Mouse (Mus musculus) limb, embryonic 14.5 days (tissue): ENCODE measurements at regions not wholly inside any gene's neighbourhood (a gene's known extent, or its start where the extent isn't known, plus 50 kb on each side); places are given as distances from the start of the nearest gene placed in this dataset.

Experiments
- ATAC-seq: fragments of 200-750 bp; cut with Nextera tagmentation; 2 replicates; pipeline ENCODE4 v1.8.0; 2017; ENCODE audit warnings: low read depth, moderate number of reproducible peaks, moderate TSS enrichment; ENCODE audit not compliant: low FRiP score
- DNase-seq: peaks from one replicate; pipeline ENCODE4 v3.0.0-alpha.2; 2015; ENCODE audit warnings: low spot score
- H3K27ac ChIP-seq: fragments of 300-500 bp; sonication (generic); replicated peaks from 2 replicates; pipeline ENCODE4 v1.5.1; 2014; ENCODE audit warnings: low read depth, mild to moderate bottlenecking, low read length, moderate library complexity, mixed read lengths
- H3K27me3 ChIP-seq: fragments of 300-500 bp; sonication (generic); 2 replicates; pipeline ENCODE4 v1.6.1; 2014; ENCODE audit warnings: low read length, mixed read lengths; ENCODE audit not compliant: control insufficient read depth, insufficient read depth
- H3K36me3 ChIP-seq: fragments of 300-500 bp; sonication (generic); 2 replicates; pipeline ENCODE4 v1.6.1; 2014; ENCODE audit warnings: mild to moderate bottlenecking, low read length, moderate library complexity, mixed read lengths; ENCODE audit not compliant: control insufficient read depth, insufficient read depth
- H3K4me1 ChIP-seq: fragments of 300-500 bp; sonication (generic); 2 replicates; pipeline ENCODE4 v1.6.1; 2014; ENCODE audit warnings: antibody characterized with exemption, low read length, mixed read lengths; ENCODE audit not compliant: control insufficient read depth, insufficient read depth
- H3K4me2 ChIP-seq: fragments of 300-500 bp; sonication (generic); replicated peaks from 2 replicates; pipeline ENCODE4 v1.6.1; 2014; ENCODE audit warnings: low read depth, mild to moderate bottlenecking, low read length, moderate library complexity; ENCODE audit not compliant: severe bottlenecking
- H3K4me3 ChIP-seq: fragments of 300-500 bp; sonication (generic); replicated peaks from 2 replicates; pipeline ENCODE4 v1.5.1; 2014; ENCODE audit warnings: low read length
- H3K9ac ChIP-seq: fragments of 300-500 bp; sonication (generic); 2 replicates; pipeline ENCODE4 v1.6.1; 2014; ENCODE audit warnings: mild to moderate bottlenecking, low read depth, low read length, moderate library complexity; ENCODE audit not compliant: severe bottlenecking
- H3K9me3 ChIP-seq: fragments of 300-500 bp; sonication (generic); 2 replicates; pipeline ENCODE4 v1.6.1; 2016; ENCODE audit warnings: low read length; ENCODE audit not compliant: control insufficient read depth
- POLR2A ChIP-seq: fragments of 200-500 bp; IDR thresholded peaks from 2 replicates; pipeline ENCODE4 v1.8.0; 2012; ENCODE audit warnings: inconsistent platforms, mild to moderate bottlenecking, moderate library complexity, borderline replicate concordance; ENCODE audit not compliant: insufficient read depth, insufficient read length; ENCODE audit errors: extremely low read depth
- WGBS: fragments of 180-500 bp; shearing (Covaris S2); extraction: QIAGEN DNeasy Blood & Tissue Kit; methylation state at CpG from one replicate; pipeline ENCODE4 v1.1.7; 2014; 5-methylcytosine and 5-hydroxymethylcytosine counted together

DNA sequence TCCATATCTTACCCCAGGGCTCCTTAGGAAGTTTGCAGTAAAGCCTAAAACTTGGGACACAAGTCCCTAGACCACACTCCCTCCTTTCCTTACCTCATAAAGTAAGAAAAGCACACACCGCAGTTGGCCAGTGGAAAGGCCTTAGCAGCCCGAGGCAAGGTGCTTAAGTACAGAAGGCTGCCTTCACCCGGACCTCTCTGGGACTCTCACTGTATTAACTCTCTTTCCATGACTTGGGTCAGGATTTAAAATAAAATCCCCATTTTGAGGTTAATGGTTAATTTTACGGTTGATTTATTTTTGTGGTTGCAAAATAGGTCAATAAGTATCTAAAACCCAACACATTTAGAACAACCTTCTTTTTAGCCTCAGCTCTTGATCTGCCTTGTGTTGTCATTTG is 103.1 kb upstream of the Bmper start:
- H3K36me3 ChIP-seq, result no peaks in the 10 kb centered on the region
- H3K27me3 ChIP-seq, result no peaks in the 10 kb centered on the region
- H3K27ac ChIP-seq, result no peak overlapping the region
- no peak for ATAC-seq
- H3K4me3 ChIP-seq, result no peak overlapping the region
- H3K4me1 ChIP-seq, result peaks cover 6% of the 10 kb centered on the region; the same call in 1 of the 2 replicates
- no peak overlapping the region for H3K9ac ChIP-seq
- TF ChIP-seq POLR2A, result no peak
- no peak for DNase-seq
- WGBS, result 57% methylated on average over 4 of the region's 4 CpGs
- H3K9me3 ChIP-seq, result no peaks in the 10 kb centered on the region
- no peak overlapping the region for H3K4me2 ChIP-seq

DNA sequence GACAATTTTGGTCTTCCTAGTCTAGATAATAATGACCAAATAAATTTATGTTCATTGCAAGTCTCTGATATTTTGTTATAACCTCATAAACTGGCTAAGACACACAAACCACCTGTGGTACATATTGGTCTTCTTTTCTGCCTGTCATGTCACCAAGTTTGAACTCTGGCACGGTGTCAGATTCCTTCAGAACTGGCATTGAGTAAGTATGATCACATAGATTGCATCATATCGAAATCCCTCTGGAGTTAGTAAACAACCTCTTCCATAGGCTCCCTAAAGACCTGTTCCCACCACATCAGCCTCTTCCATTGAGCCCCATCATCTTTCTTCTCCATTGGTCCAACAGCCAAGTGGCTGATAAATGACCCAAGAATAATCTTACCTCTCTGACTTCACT is 102.1 kb upstream of the Bmper start:
- 92% methylated on average over 2 of the region's 2 CpGs for WGBS

GRCm38 (mm10) chr9:23122524-23122923 is 100.4 kb upstream of the Bmper start:
- Histone ChIP-seq H3K36me3 (no peaks in the 10 kb centered on the region), H3K9me3 (no peaks in the 10 kb centered on the region), H3K9ac (no peak overlapping the region), H3K4me3 (no peak overlapping the region), H3K4me2 (no peak overlapping the region), H3K27ac (no peak overlapping the region), H3K4me1 (peaks cover 18% of the 10 kb centered on the region; the same call in 1 of the 2 replicates), H3K27me3 (no peaks in the 10 kb centered on the region)
- TF ChIP-seq POLR2A, result no peak
- no peak for DNase-seq
- no peak for ATAC-seq
- 73% methylated on average over 5 of the region's 5 CpGs for WGBS

More for the DNA sequence above, 102.1 kb upstream of the Bmper start:
- ATAC-seq (no peak), DNase-seq (no peak)
- peaks cover 7% of the 10 kb centered on the region; the same call in 1 of the 2 replicates for H3K4me1 ChIP-seq
- no peak overlapping the region for H3K27ac ChIP-seq
- H3K36me3 ChIP-seq, result no peaks in the 10 kb centered on the region
- TF ChIP-seq POLR2A, result no peak
- H3K9me3 ChIP-seq, result no peaks in the 10 kb centered on the region
- no peak overlapping the region for H3K4me3 ChIP-seq
- no peak overlapping the region for H3K4me2 ChIP-seq
- H3K9ac ChIP-seq, result no peak overlapping the region
- H3K27me3 ChIP-seq, result no peaks in the 10 kb centered on the region

GRCm38 (mm10) chr9:23123452-23123851 is 99.4 kb upstream of the Bmper start:
- peaks cover 18% of the 10 kb centered on the region; the same call in 1 of the 2 replicates for H3K4me1 ChIP-seq
- DNase-seq (no peak), ATAC-seq (no peak)
- no peaks in the 10 kb centered on the region for H3K9me3 ChIP-seq
- no peak overlapping the region for H3K27ac ChIP-seq
- no peak for TF ChIP-seq POLR2A
- no peaks in the 10 kb centered on the region for H3K27me3 ChIP-seq
- H3K9ac ChIP-seq, result no peak overlapping the region
- H3K4me2 ChIP-seq, result no peak overlapping the region
- 79% methylated on average over 3 of the region's 3 CpGs for WGBS
- H3K4me3 ChIP-seq, result no peak overlapping the region
- no peaks in the 10 kb centered on the region for H3K36me3 ChIP-seq

- no peak overlapping the region for H3K27ac ChIP-seq
- no peak overlapping the region for H3K9ac ChIP-seq
- H3K9me3 ChIP-seq, result no peaks in the 10 kb centered on the region
- H3K36me3 ChIP-seq, result no peaks in the 10 kb centered on the region
- TF ChIP-seq POLR2A, result no peak
- no peak overlapping the region for H3K4me2 ChIP-seq
- 36% methylated on average over 10 of the region's 10 CpGs for WGBS
- ATAC-seq, result no peak
- H3K4me1 ChIP-seq, result peaks cover 18% of the 10 kb centered on the region; the same call in 1 of the 2 replicates
- H3K27me3 ChIP-seq, result no peaks in the 10 kb centered on the region
- no peak overlapping the region for H3K4me3 ChIP-seq
- no peak for DNase-seq
Observed at GRCm38 (mm10) chr9:23125761-23126704, 96.8 kb upstream of the Bmper start.
